Mouse (Mus musculus): ENCODE measurements around the gene BC029722. TPM values are rescaled to one million over a fixed set of nuclear protein-coding genes. Genes with fewer than 3 reads are reported as not detected.
A peak's percentile ranks its signal among the peaks of the same experiment; 100 is the strongest.
"Not testable (repeated sequence)": the region's sequence is repeated elsewhere in the genome, so short reads cannot be mapped to it uniquely, and the experiment has no call there.

BC029722 gene
- polyA plus RNA-seq, 1 experiment from 2014 or later = 10.8 TPM

- Histone ChIP-seq H3K4me3 (ENCODE audit: low read depth, low read length) (no peak overlapping the region), H3K4me2 (ENCODE audit: low read depth, low read length) (no peak overlapping the region), H3K27ac (replicated peaks; ENCODE audit: low read depth, low read length) (no peak overlapping the region), H3K27me3 (replicated peaks; ENCODE audit: control insufficient read depth, insufficient read depth, low read length) (no peaks in the 10 kb centered on the region), H3K9me3 (ENCODE audit: control insufficient read depth, low read length) (no peaks in the 10 kb centered on the region), H3K36me3 (ENCODE audit: control insufficient read depth, insufficient read depth, low read length) (peaks cover 64% of the 10 kb centered on the region), H3K4me1 (ENCODE audit: control insufficient read depth, insufficient read depth, low read length) (no peaks in the 10 kb centered on the region), H3K9ac (ENCODE audit: low read depth, low read length) (no peak overlapping the region)
- DNase-seq (ENCODE audit: low spot score) (peak; percentile 85), ATAC-seq (ENCODE audit: low read depth) (peak; percentile 19; the same call in 1 of the 2 replicates)
- 23% methylated on average over 6 of the region's 6 CpGs for WGBS
These were observed 29.1 kb upstream of the BC029722 start for GRCm38 (mm10) chr2:155848291-155848690.

GRCm38 (mm10) chr2:155846930-155847329 lies 27.7 kb upstream of the BC029722 start:
- no peak overlapping the region for H3K27ac ChIP-seq (replicated peaks; ENCODE audit: low read depth, low read length)

GRCm38 (mm10) chr2:155838961-155839360 lies 19.7 kb upstream of the BC029722 start:
- no peaks in the 10 kb centered on the region for H3K9me3 ChIP-seq (ENCODE audit: control insufficient read depth, low read length)
- no peak for ATAC-seq (ENCODE audit: low read depth)
- no peaks in the 10 kb centered on the region for H3K27me3 ChIP-seq (replicated peaks; ENCODE audit: control insufficient read depth, insufficient read depth, low read length)
- no peak overlapping the region for H3K27ac ChIP-seq (replicated peaks; ENCODE audit: low read depth, low read length)
- no peaks in the 10 kb centered on the region for H3K36me3 ChIP-seq (ENCODE audit: control insufficient read depth, insufficient read depth, low read length)
- DNase-seq (ENCODE audit: low spot score) = no peak
- H3K4me1 ChIP-seq (ENCODE audit: control insufficient read depth, insufficient read depth, low read length) = no peaks in the 10 kb centered on the region
- no peak overlapping the region for H3K4me2 ChIP-seq (ENCODE audit: low read depth, low read length)
- 77% methylated on average over 4 of the region's 4 CpGs for WGBS
- no peak overlapping the region for H3K9ac ChIP-seq (ENCODE audit: low read depth, low read length)
- H3K4me3 ChIP-seq (ENCODE audit: low read depth, low read length) = no peak overlapping the region

More at GRCm38 (mm10) chr2:155846930-155847329, 27.7 kb upstream of the BC029722 start:
- Histone ChIP-seq H3K4me1 (ENCODE audit: control insufficient read depth, insufficient read depth, low read length) (no peaks in the 10 kb centered on the region), H3K9me3 (ENCODE audit: control insufficient read depth, low read length) (no peaks in the 10 kb centered on the region), H3K36me3 (ENCODE audit: control insufficient read depth, insufficient read depth, low read length) (peaks cover 61% of the 10 kb centered on the region), H3K9ac (ENCODE audit: low read depth, low read length) (no peak overlapping the region), H3K4me2 (ENCODE audit: low read depth, low read length) (no peak overlapping the region), H3K4me3 (ENCODE audit: low read depth, low read length) (no peak overlapping the region), H3K27me3 (replicated peaks; ENCODE audit: control insufficient read depth, insufficient read depth, low read length) (no peaks in the 10 kb centered on the region)
- 78% methylated on average over 8 of the region's 8 CpGs for WGBS
- no peak for DNase-seq (ENCODE audit: low spot score)
- no peak for ATAC-seq (ENCODE audit: low read depth)

GRCm38 (mm10) chr2:155837961-155838360 lies 18.7 kb upstream of the BC029722 start:
- H3K36me3 ChIP-seq (ENCODE audit: control insufficient read depth, insufficient read depth, low read length) = no peaks in the 10 kb centered on the region
- H3K9ac ChIP-seq (ENCODE audit: low read depth, low read length) = no peak overlapping the region
- H3K9me3 ChIP-seq (ENCODE audit: control insufficient read depth, low read length) = no peaks in the 10 kb centered on the region
- no peaks in the 10 kb centered on the region for H3K27me3 ChIP-seq (replicated peaks; ENCODE audit: control insufficient read depth, insufficient read depth, low read length)
- no peak overlapping the region for H3K4me2 ChIP-seq (ENCODE audit: low read depth, low read length)
- ATAC-seq (ENCODE audit: low read depth) (no peak), DNase-seq (ENCODE audit: low spot score) (no peak)
- no peak overlapping the region for H3K4me3 ChIP-seq (ENCODE audit: low read depth, low read length)
- H3K27ac ChIP-seq (replicated peaks; ENCODE audit: low read depth, low read length) = no peak overlapping the region
- WGBS = 59% methylated on average over 3 of the region's 3 CpGs
- H3K4me1 ChIP-seq (ENCODE audit: control insufficient read depth, insufficient read depth, low read length) = no peaks in the 10 kb centered on the region

GRCm38 (mm10) chr2:155834732-155835131 lies 15.5 kb upstream of the BC029722 start, which contains the start of gene Fam83c:
Fam83c (minus strand) TSS chr2:155834854.
- Histone ChIP-seq H3K4me2 (ENCODE audit: low read depth, low read length) (no peak within 1 kb of the TSS; the same call in 1 of the 2 replicates), H3K4me1 (ENCODE audit: control insufficient read depth, insufficient read depth, low read length) (no peaks in the 10 kb centered on the region), H3K27me3 (replicated peaks; ENCODE audit: control insufficient read depth, insufficient read depth, low read length) (no peaks in the 10 kb centered on the region), H3K9me3 (ENCODE audit: control insufficient read depth, low read length) (no peaks in the 10 kb centered on the region), H3K4me3 (ENCODE audit: low read depth, low read length) (no peak within 1 kb of the TSS; the same call in 1 of the 2 replicates), H3K9ac (ENCODE audit: low read depth, low read length) (peak within 1 kb of the TSS; percentile 34; the same call in 1 of the 2 replicates), H3K36me3 (ENCODE audit: control insufficient read depth, insufficient read depth, low read length) (no peaks in the 10 kb centered on the region), H3K27ac (replicated peaks; ENCODE audit: low read depth, low read length) (no peak within 1 kb of the TSS)
- WGBS = 55% methylated on average over 8 of the region's 9 CpGs
- peak; percentile 22 for DNase-seq (ENCODE audit: low spot score)
- peak; percentile 71; the same call in 1 of the 2 replicates for ATAC-seq (ENCODE audit: low read depth)

GRCm38 (mm10) chr2:155832087-155832486 lies 12.9 kb upstream of the BC029722 start:
- not testable (repeated sequence) for H3K9me3 ChIP-seq (ENCODE audit: control insufficient read depth, low read length); H3K4me1 ChIP-seq (ENCODE audit: control insufficient read depth, insufficient read depth, low read length); H3K4me3 ChIP-seq (ENCODE audit: low read depth, low read length); ATAC-seq (ENCODE audit: low read depth); DNase-seq (ENCODE audit: low spot score); H3K27me3 ChIP-seq (replicated peaks; ENCODE audit: control insufficient read depth, insufficient read depth, low read length); H3K4me2 ChIP-seq (ENCODE audit: low read depth, low read length); H3K36me3 ChIP-seq (ENCODE audit: control insufficient read depth, insufficient read depth, low read length); H3K9ac ChIP-seq (ENCODE audit: low read depth, low read length); H3K27ac ChIP-seq (replicated peaks; ENCODE audit: low read depth, low read length)
- WGBS = 72% methylated on average over 1 of the region's 1 CpGs

- peaks cover 9% of the 10 kb centered on the region for H3K4me1 ChIP-seq (ENCODE audit: control insufficient read depth, insufficient read depth, low read length)
- no peak for ATAC-seq (ENCODE audit: low read depth)
- H3K9me3 ChIP-seq (ENCODE audit: control insufficient read depth, low read length) = no peaks in the 10 kb centered on the region
- WGBS = 57% methylated on average over 9 of the region's 9 CpGs
- H3K4me3 ChIP-seq (ENCODE audit: low read depth, low read length) = no peak overlapping the region
- H3K36me3 ChIP-seq (ENCODE audit: control insufficient read depth, insufficient read depth, low read length) = no peaks in the 10 kb centered on the region
- H3K27ac ChIP-seq (replicated peaks; ENCODE audit: low read depth, low read length) = no peak overlapping the region
- DNase-seq (ENCODE audit: low spot score) = no peak
- H3K27me3 ChIP-seq (replicated peaks; ENCODE audit: control insufficient read depth, insufficient read depth, low read length) = no peaks in the 10 kb centered on the region
- H3K4me2 ChIP-seq (ENCODE audit: low read depth, low read length) = no peak overlapping the region
- no peak overlapping the region for H3K9ac ChIP-seq (ENCODE audit: low read depth, low read length)
These were observed 12.1 kb upstream of the BC029722 start for GRCm38 (mm10) chr2:155831302-155831701.

- no peak for DNase-seq (ENCODE audit: low spot score)
These were observed 11.6 kb upstream of the BC029722 start for GRCm38 (mm10) chr2:155830841-155831240.

More at GRCm38 (mm10) chr2:155830841-155831240, 11.6 kb upstream of the BC029722 start:
- H3K4me2 ChIP-seq (ENCODE audit: low read depth, low read length) = no peak overlapping the region
- no peaks in the 10 kb centered on the region for H3K27me3 ChIP-seq (replicated peaks; ENCODE audit: control insufficient read depth, insufficient read depth, low read length)
- no peak for ATAC-seq (ENCODE audit: low read depth)
- no peak overlapping the region for H3K9ac ChIP-seq (ENCODE audit: low read depth, low read length)
- whole genome bisulfite sequencing = 97% methylated on average over 8 of the region's 8 CpGs
- H3K27ac ChIP-seq (replicated peaks; ENCODE audit: low read depth, low read length) = no peak overlapping the region
- peaks cover 9% of the 10 kb centered on the region for H3K4me1 ChIP-seq (ENCODE audit: control insufficient read depth, insufficient read depth, low read length)
- no peak overlapping the region for H3K4me3 ChIP-seq (ENCODE audit: low read depth, low read length)
- no peaks in the 10 kb centered on the region for H3K9me3 ChIP-seq (ENCODE audit: control insufficient read depth, low read length)
- no peaks in the 10 kb centered on the region for H3K36me3 ChIP-seq (ENCODE audit: control insufficient read depth, insufficient read depth, low read length)
